Mouse (Mus musculus) MEL (cell line): ENCODE results near the gene Foxn3. TPM values are rescaled to one million over a fixed set of nuclear protein-coding genes. Genes with fewer than 3 reads are reported as not detected.

Experiments
- DNase-seq: peaks from one replicate; pipeline ENCODE4 v3.0.0; 2011; ENCODE audit warnings: low read depth, low spot score
- H3K27ac ChIP-seq: 2 replicates; pipeline ENCODE4 v1.5.1; 2012; ENCODE audit warnings: low read depth, mild to moderate bottlenecking, control low read depth, low read length, moderate library complexity; ENCODE audit not compliant: control insufficient read depth
- H3K27me3 ChIP-seq, 2 experiments: fragments of 150-350 bp in 1 of 2; sonication (generic) in 1 of 2; 2 replicates each; pipeline ENCODE4 v1.6.1; 2012; ENCODE audit warnings: low read length in 2 of 2, mild to moderate bottlenecking in 2 of 2, improper control_type of control experiment in 1 of 2, moderate library complexity in 1 of 2; ENCODE audit not compliant: insufficient read depth in 2 of 2, control insufficient read depth in 1 of 2
- H3K36me3 ChIP-seq, 2 experiments: 2 replicates each; pipeline ENCODE4 v1.6.1; 2012 to 2014; ENCODE audit warnings: low read length in 2 of 2, improper control_type of control experiment in 1 of 2, inconsistent platforms in 1 of 2, mild to moderate bottlenecking in 1 of 2; ENCODE audit not compliant: insufficient read depth in 2 of 2, control insufficient read depth in 1 of 2
- H3K4me1 ChIP-seq, 2 experiments: fragments of 150-350 bp in 1 of 2; sonication (generic) in 1 of 2; 2 replicates each; pipeline ENCODE4 v1.6.1; 2012; ENCODE audit warnings: low read length in 2 of 2, improper control_type of control experiment in 1 of 2, mild to moderate bottlenecking in 1 of 2; ENCODE audit not compliant: insufficient read depth in 2 of 2, control insufficient read depth in 1 of 2
- H3K4me3 ChIP-seq, 2 experiments: fragments of 150-350 bp in 1 of 2; sonication (generic) in 1 of 2; 2 replicates each; pipeline ENCODE4 v1.5.1; 2012; ENCODE audit warnings: low read depth in 2 of 2, low read length in 2 of 2, mild to moderate bottlenecking in 2 of 2, moderate library complexity in 2 of 2, control low read depth in 1 of 2, improper control_type of control experiment in 1 of 2; ENCODE audit not compliant: control insufficient read depth in 1 of 2, insufficient read depth in 1 of 2
- H3K79me2 ChIP-seq: 2 replicates; pipeline ENCODE4 v1.6.1; 2012; ENCODE audit warnings: mild to moderate bottlenecking, low read length, moderate library complexity; ENCODE audit not compliant: control insufficient read depth, poor library complexity, insufficient read depth
- H3K9ac ChIP-seq: 2 replicates; pipeline ENCODE4 v1.6.1; 2012; ENCODE audit warnings: low read depth, mild to moderate bottlenecking, control low read depth, low read length, moderate library complexity; ENCODE audit not compliant: control insufficient read depth, poor library complexity, severe bottlenecking
- H3K9me3 ChIP-seq: fragments of 150-350 bp; sonication (generic); replicated peaks from 2 replicates; pipeline ENCODE4 v1.6.1; 2012; ENCODE audit warnings: mild to moderate bottlenecking, low read length, improper control_type of control experiment, moderate library complexity; ENCODE audit not compliant: insufficient read depth
- BHLHE40 ChIP-seq: IDR thresholded peaks from 2 replicates; pipeline ENCODE4 v1.6.1; 2012; ENCODE audit warnings: low read depth, mild to moderate bottlenecking, inconsistent platforms, low read length, improper control_type of control experiment, borderline replicate concordance
- CHD1 ChIP-seq: IDR thresholded peaks from 2 replicates; pipeline ENCODE4 v1.6.1; 2012; ENCODE audit warnings: low read depth, mild to moderate bottlenecking, inconsistent platforms, low read length, improper control_type of control experiment
- CTCF ChIP-seq, 3 experiments: IDR thresholded peaks in 2 of 3; conservative IDR thresholded peaks in 1 of 3; 2 replicates each; pipeline ENCODE4 v1.5.1; 2011 to 2012; ENCODE audit warnings: low read length in 3 of 3, low read depth in 2 of 3, mild to moderate bottlenecking in 2 of 3, improper control_type of control experiment in 1 of 3, inconsistent platforms in 1 of 3, mixed read lengths in 1 of 3, moderate library complexity in 1 of 3; ENCODE audit not compliant: control insufficient read depth in 1 of 3, insufficient read depth in 1 of 3, poor library complexity in 1 of 3, severe bottlenecking in 1 of 3
- E2F4 ChIP-seq: IDR thresholded peaks from 2 replicates; pipeline ENCODE4 v1.6.1; 2011; ENCODE audit warnings: low read depth, low read length, improper control_type of control experiment, borderline replicate concordance
- GABPA ChIP-seq: IDR thresholded peaks from 2 replicates; pipeline ENCODE4 v1.6.1; 2012; ENCODE audit warnings: low read depth, mild to moderate bottlenecking, inconsistent platforms, low read length, improper control_type of control experiment, moderate library complexity
- MAFK ChIP-seq: IDR thresholded peaks from 2 replicates; pipeline ENCODE4 v1.6.1; 2011; ENCODE audit warnings: low read depth, mild to moderate bottlenecking, low read length, improper control_type of control experiment, borderline replicate concordance
- MAX ChIP-seq: IDR thresholded peaks from 2 replicates; pipeline ENCODE4 v1.6.1; 2011; ENCODE audit warnings: low read length, improper control_type of control experiment
- MEF2A ChIP-seq: IDR thresholded peaks from 2 replicates; pipeline ENCODE4 v1.6.1; 2014; ENCODE audit warnings: low read depth, mild to moderate bottlenecking, inconsistent platforms, low read length, improper control_type of control experiment; ENCODE audit not compliant: poor library complexity, insufficient replicate concordance, severe bottlenecking; ENCODE audit errors: extremely low read depth
- MYB ChIP-seq: IDR thresholded peaks from 2 replicates; pipeline ENCODE4 v1.6.1; 2011; ENCODE audit warnings: mild to moderate bottlenecking, low read depth, low read length, improper control_type of control experiment
- MYC ChIP-seq: IDR thresholded peaks from 2 replicates; pipeline ENCODE4 v1.6.1; 2011; ENCODE audit warnings: low read depth, mild to moderate bottlenecking, low read length, improper control_type of control experiment, moderate library complexity
- NELFE ChIP-seq: IDR thresholded peaks from 2 replicates; pipeline ENCODE4 v1.6.1; 2011; ENCODE audit warnings: low read depth, low read length, improper control_type of control experiment
- NRF1 ChIP-seq: IDR thresholded peaks from 2 replicates; pipeline ENCODE4 v1.6.1; 2014; ENCODE audit warnings: low read depth, mild to moderate bottlenecking, inconsistent platforms, low read length, improper control_type of control experiment, moderate library complexity; ENCODE audit not compliant: poor library complexity, insufficient read depth, severe bottlenecking
- RAD21 ChIP-seq: IDR thresholded peaks from 2 replicates; pipeline ENCODE4 v1.6.1; 2011; ENCODE audit warnings: mild to moderate bottlenecking, low read depth, low read length, improper control_type of control experiment
- SIN3A ChIP-seq: IDR thresholded peaks from 2 replicates; pipeline ENCODE4 v1.6.1; 2012; ENCODE audit warnings: low read length, improper control_type of control experiment, inconsistent platforms
- SMC3 ChIP-seq: IDR thresholded peaks from 2 replicates; pipeline ENCODE4 v1.6.1; 2011; ENCODE audit warnings: low read depth, low read length, improper control_type of control experiment
- USF1 ChIP-seq: IDR thresholded peaks from 2 replicates; pipeline ENCODE4 v1.6.1; 2014; ENCODE audit warnings: low read depth, mild to moderate bottlenecking, inconsistent platforms, low read length, improper control_type of control experiment, moderate library complexity
- ZKSCAN1 ChIP-seq: IDR thresholded peaks from 2 replicates; pipeline ENCODE4 v1.6.1; 2012; ENCODE audit warnings: low read depth, mild to moderate bottlenecking, inconsistent platforms, low read length, improper control_type of control experiment, moderate library complexity
- ZMIZ1 ChIP-seq: IDR thresholded peaks from 2 replicates; pipeline ENCODE4 v1.6.1; 2012; ENCODE audit warnings: low read depth, mild to moderate bottlenecking, inconsistent platforms, low read length, improper control_type of control experiment, moderate library complexity
- polyA plus RNA-seq, 2 experiments: library from polyadenylated mRNA; stranded (reverse) in 1 of 2; unstranded in 1 of 2; fragments of >175 nt in 1 of 2; fragments of >200 nt in 1 of 2; gene quantifications; 2 replicates each; pipeline versions ENCODE4 v1.2.1 to v1.2.4; 2012; ENCODE audit warnings: low replicate concordance in 2 of 2, low read depth in 1 of 2; ENCODE audit not compliant: insufficient read length in 2 of 2, insufficient read depth in 1 of 2, missing spikeins in 1 of 2
- total RNA-seq: library from RNA; depleted of rRNA; stranded (reverse); fragments of 300-350 nt; gene quantifications from 2 replicates; pipeline ENCODE4 v1.2.3, GENCODE M21; 2012

Foxn3 gene
- total and polyA plus RNA-seq, 3 experiments = 15.5 to 22.8 TPM; not detected in 1

DNA sequence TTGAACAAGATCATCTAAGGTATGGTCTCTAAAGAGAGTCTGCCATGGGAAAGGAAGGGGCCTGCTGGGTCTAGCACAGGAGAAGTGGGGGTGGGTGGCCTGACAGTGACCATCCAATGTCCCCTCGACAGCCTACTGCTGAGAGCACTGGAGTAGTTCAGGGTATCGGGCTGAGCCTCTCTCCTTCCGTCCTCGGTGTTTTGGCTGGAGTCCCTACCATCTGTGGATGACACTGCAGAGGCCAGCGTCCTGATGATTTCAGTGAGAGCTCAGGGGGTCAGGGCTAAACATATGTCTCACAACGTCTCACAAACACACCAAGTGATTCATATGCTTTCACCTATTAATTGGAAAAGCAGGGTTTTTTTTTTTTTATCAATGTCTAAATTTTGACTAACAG, 199.2 kb downstream of the Foxn3 start:
- no peak overlapping the region for H3K27ac ChIP-seq
- no peaks in the 10 kb centered on the region for H3K9me3 ChIP-seq
- H3K27me3 ChIP-seq = no peaks in the 10 kb centered on the region
- no peak overlapping the region for H3K9ac ChIP-seq
- no peaks in the 10 kb centered on the region for H3K4me1 ChIP-seq
- no peaks in the 10 kb centered on the region; the same call in 1 of the 2 replicates for H3K79me2 ChIP-seq
- no peak for DNase-seq
- TF ChIP-seq ZKSCAN1 (no peak), USF1 (no peak), E2F4 (no peak), BHLHE40 (no peak), ZMIZ1 (no peak), MYB (no peak), CTCF (IDR thresholded peaks at IDR 0.05 in 2 of 3, conservative IDR thresholded peaks at IDR 0.05 in 1 of 3; ENCODE audit: control insufficient read depth in 1 of 3, insufficient read depth in 1 of 3, low read depth in 2 of 3, low read length in 3 of 3, poor library complexity in 1 of 3, severe bottlenecking in 1 of 3) (no peak)
- TF ChIP-seq, all 39 proteins: peak for 0
- no peaks in the 10 kb centered on the region; a peak in 1 of 4 replicates for H3K36me3 ChIP-seq
- H3K4me3 ChIP-seq = no peak overlapping the region

- Histone ChIP-seq H3K9ac (no peak overlapping the region), H3K36me3 (no peaks in the 10 kb centered on the region), H3K27ac (no peak overlapping the region), H3K4me1 (no peaks in the 10 kb centered on the region), H3K4me3 (no peak overlapping the region), H3K9me3 (no peaks in the 10 kb centered on the region), H3K27me3 (no peaks in the 10 kb centered on the region), H3K79me2 (no peaks in the 10 kb centered on the region; the same call in 1 of the 2 replicates)
- no peak for DNase-seq
- TF ChIP-seq CHD1 (no peak), ZKSCAN1 (no peak), NRF1 (no peak), MAFK (no peak), SIN3A (no peak), MYC (no peak), NELFE (no peak), GABPA (no peak), RAD21 (no peak)
These were observed 200.4 kb downstream of the Foxn3 start for GRCm38 (mm10) chr12:99363024-99363423.

- H3K9me3 ChIP-seq = no peaks in the 10 kb centered on the region
- no peak for DNase-seq
- TF ChIP-seq MAX = no peak
- TF ChIP-seq SMC3 = no peak
- TF ChIP-seq ZMIZ1 = no peak
- no peak for TF ChIP-seq MEF2A
- no peak for TF ChIP-seq USF1
These were observed 201.6 kb downstream of the Foxn3 start for GRCm38 (mm10) chr12:99361752-99362132.

More at GRCm38 (mm10) chr12:99361752-99362132, 201.6 kb downstream of the Foxn3 start:
- Histone ChIP-seq H3K4me3 (no peak overlapping the region), H3K4me1 (no peaks in the 10 kb centered on the region), H3K9ac (no peak overlapping the region), H3K27me3 (no peaks in the 10 kb centered on the region), H3K27ac (no peak overlapping the region), H3K36me3 (no peaks in the 10 kb centered on the region), H3K79me2 (no peaks in the 10 kb centered on the region; the same call in 1 of the 2 replicates)
